ENCODE assay signal across 16 mouse cellular contexts in the genomic region with DNA sequence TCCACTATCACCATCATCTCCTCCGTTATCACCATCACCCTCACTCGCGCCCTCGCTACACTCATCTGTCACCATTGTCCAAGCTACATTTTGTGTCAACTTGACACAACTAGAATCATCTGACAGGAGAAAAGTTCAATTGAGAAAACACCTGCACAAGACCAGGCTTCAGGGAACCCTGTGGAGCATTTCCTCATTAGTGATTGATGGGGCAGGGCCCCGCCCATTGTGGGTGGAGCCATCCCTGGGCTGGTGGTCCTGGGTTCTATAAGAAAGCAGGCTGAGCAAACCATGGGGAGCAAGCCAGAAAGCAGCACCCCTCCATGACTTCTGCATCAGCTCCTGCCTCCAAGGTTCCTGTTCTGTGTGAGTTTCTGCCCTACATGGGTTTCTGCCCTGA. TPM values are rescaled to one million over a fixed set of nuclear protein-coding genes. Genes with fewer than 3 reads are reported as not detected.
"Had no signal": no experiment of that assay in that cellular context is flagged by ENCODE, and none has a peak within 500 bp of the region (broad histone marks: within the 10 kb centered on the region; RNA-seq: fewer than 3 reads in every experiment).

No protein-coding gene starts in this region.

- H3K4me3 ChIP-seq: myocyte had no signal

- H3K9me3 ChIP-seq: midbrain, embryonic 10.5 days; midbrain, embryonic 13.5 days; midbrain, embryonic 15.5 days; neural tube, embryonic 13.5 days; neural tube, embryonic 15.5 days had no signal

- H3K36me3 ChIP-seq: midbrain, embryonic 10.5 days had no signal

- H3K27ac ChIP-seq: midbrain, embryonic 10.5 days; midbrain, embryonic 13.5 days; midbrain, embryonic 15.5 days; neural tube, embryonic 13.5 days; neural tube, embryonic 15.5 days had no signal

- DNase-seq: lung, adult 18-20 months; lung, embryonic 14.5 days; lung, postnatal 10 days; lung, postnatal 4 days; right cerebral cortex, postnatal 4 days; spleen, adult 18-20 months; thymus, adult 18-20 months; thymus, postnatal 14 days; thymus, postnatal 36 days had no signal

RNA-seq across cellular contexts. Expression of gene Sgsm1, which starts 22.8 kb away (rescaled TPM):
- total RNA-seq: megakaryocyte, adult 5-6 weeks had no signal
